Mouse (Mus musculus) left cerebral cortex, adult 2 months (tissue): ENCODE results near the gene Eid2b. TPM values are rescaled to one million over a fixed set of nuclear protein-coding genes. Genes with fewer than 3 reads are reported as not detected.

Source experiments
- DNase-seq, 2 experiments: peaks; one replicate each; pipeline ENCODE4 v3.0.0; 2021 to 2022; ENCODE audit warnings: low spot score in 2 of 2, mixed read lengths in 1 of 2; ENCODE audit errors: extremely low spot score in 1 of 2
- H3K27ac ChIP-seq: fragments of 200-600 bp; 2 replicates; pipeline ENCODE4 v1.8.1; 2022
- H3K4me3 ChIP-seq: fragments of 200-600 bp; 2 replicates; pipeline ENCODE4 v1.8.1; 2022
- CTCF ChIP-seq: fragments of 200-600 bp; IDR thresholded peaks from 2 replicates; pipeline ENCODE4 v1.8.1; 2022; ENCODE audit warnings: antibody characterized with exemption, mild to moderate bottlenecking, moderate library complexity
- intact Hi-C: fragments of 180-260 bp; cut with DNase I; formaldehyde crosslinking; loops from one replicate; pipeline ENCODE4 v1.15.1; 2025
- total RNA-seq, 2 experiments: library from RNA; stranded (reverse); gene quantifications; 2 replicates each; pipeline ENCODE4 v1.2.3; 2021

Gene Eid2b
- total RNA-seq, 2 experiments from 2014 or later: 32.3 to 33.4 TPM

DNA sequence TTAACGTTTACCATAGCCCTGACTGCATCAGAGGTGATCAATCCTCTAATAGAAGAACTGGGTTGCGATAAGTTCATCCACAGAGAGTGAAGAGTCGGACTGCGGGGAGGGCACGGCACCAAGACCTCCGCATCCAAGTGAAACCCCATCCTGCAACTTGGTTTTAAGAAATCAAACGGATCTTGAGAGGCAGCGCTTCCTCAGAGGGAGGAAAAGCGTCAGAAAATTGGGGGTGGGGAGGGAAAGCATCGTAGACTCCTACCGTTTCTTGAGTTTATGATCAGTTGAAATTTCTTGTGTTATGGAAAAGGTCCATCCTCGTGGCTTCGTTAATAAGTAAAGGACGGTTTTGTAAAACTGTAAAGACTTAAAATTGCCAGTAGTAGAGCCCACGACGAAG is 9.0 kb upstream of the Eid2b start:
- intact Hi-C loops: loop anchor here (5.0 kb wide), 1 partner anchor 61 kb away; no protein-coding TSS in a partner anchor
- peak overlapping the region; percentile 88 for H3K27ac ChIP-seq
- TF ChIP-seq CTCF: no peak
- peak overlapping the region; percentile 57 for H3K4me3 ChIP-seq
- no peak for DNase-seq

GRCm38 (mm10) chr7:28269355-28269754 is 8.2 kb upstream of the Eid2b start:
- DNase-seq: no peak
- Histone ChIP-seq H3K27ac (no peak overlapping the region), H3K4me3 (no peak overlapping the region)
- peak; percentile 21 for TF ChIP-seq CTCF
- intact Hi-C loops: loop anchor here (5.0 kb wide), 1 partner anchor 62 kb away; no protein-coding TSS in a partner anchor

GRCm38 (mm10) chr7:28271761-28272160 is 5.8 kb upstream of the Eid2b start:
- no peak for DNase-seq
- intact Hi-C loops: no loop called here
- TF ChIP-seq CTCF: peak; percentile 29
- no peak overlapping the region for H3K4me3 ChIP-seq
- no peak overlapping the region for H3K27ac ChIP-seq

DNA sequence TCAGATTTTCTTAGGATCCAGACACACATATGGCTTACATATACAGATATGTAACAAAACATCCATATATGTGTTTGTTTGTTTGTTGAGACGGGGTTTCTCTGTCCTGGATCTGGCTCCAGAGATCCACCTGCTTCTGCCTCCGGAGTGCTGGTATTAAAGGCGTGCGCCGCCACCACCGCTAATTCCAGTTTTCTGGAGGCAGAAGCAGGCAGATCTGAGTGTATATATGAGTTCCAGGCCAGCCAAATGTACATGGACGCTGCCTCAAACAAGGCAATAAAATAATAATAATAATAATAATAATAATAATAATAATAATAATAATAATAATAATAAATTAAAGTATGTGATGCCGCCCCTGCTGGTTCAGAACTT is 313 bp upstream of the Eid2b start:
- no peak overlapping the region for H3K4me3 ChIP-seq
- DNase-seq: no peak
- TF ChIP-seq CTCF: no peak
- intact Hi-C loops: loop anchor here (5.0 kb wide), 1 partner anchor 60 kb away; the partner anchor contains the start of gene Supt5
- no peak overlapping the region for H3K27ac ChIP-seq

DNA sequence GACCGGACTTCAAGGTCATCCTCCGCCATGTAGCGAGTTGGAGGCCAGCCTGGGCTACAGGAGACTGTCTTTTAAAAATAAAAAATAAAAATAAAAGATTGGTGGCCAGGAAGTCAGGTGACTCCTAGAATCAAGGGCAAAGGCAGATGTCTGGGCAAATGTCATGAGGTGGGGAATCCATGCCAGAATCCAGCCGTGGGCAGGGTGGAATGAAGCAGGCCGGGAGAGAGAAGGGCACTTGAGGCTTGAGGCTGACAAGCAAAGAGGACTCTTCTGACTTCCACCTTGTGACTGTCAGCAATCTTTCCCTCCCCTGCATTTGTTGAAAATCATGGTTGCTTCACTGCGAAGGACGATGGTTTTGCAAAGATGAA is 727 bp downstream of the Eid2b start:
- Histone ChIP-seq H3K4me3 (peak overlapping the region; percentile 76), H3K27ac (peak overlapping the region; percentile 92)
- no peak for TF ChIP-seq CTCF
- DNase-seq: no peak
- intact Hi-C loops: loop anchor here (5.0 kb wide), 1 partner anchor 59 kb away; the partner anchor contains the start of gene Supt5

DNA sequence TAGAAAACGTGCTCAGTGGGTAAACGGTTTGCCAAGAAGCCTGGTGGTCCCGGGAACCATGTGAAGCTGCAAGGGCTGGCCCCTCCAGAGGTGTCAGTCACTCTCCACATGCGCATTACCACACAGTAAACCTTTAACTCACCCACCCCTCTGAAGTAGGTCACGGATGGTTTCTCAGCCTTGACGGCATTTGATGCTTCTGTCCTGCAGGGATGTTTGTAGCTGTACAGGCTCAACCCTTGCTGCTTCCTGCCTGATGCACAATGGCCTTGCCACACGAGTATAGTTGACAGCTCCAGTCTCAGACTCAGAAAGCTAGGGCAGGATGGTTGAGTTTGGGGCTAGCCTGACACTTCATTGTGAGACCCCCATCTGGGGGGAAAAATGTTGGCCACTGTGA is 3.1 kb downstream of the Eid2b start:
- Histone ChIP-seq H3K27ac (no peak overlapping the region), H3K4me3 (no peak overlapping the region)
- intact Hi-C loops: no loop called here
- no peak for TF ChIP-seq CTCF
- no peak for DNase-seq

GRCm38 (mm10) chr7:28290165-28290564 is 12.6 kb downstream of the Eid2b start:
- intact Hi-C loops: no loop called here
- H3K27ac ChIP-seq: no peak overlapping the region
- H3K4me3 ChIP-seq: peak overlapping the region; percentile 11; the same call in 1 of the 2 replicates
- no peak for DNase-seq
- TF ChIP-seq CTCF: no peak

DNA sequence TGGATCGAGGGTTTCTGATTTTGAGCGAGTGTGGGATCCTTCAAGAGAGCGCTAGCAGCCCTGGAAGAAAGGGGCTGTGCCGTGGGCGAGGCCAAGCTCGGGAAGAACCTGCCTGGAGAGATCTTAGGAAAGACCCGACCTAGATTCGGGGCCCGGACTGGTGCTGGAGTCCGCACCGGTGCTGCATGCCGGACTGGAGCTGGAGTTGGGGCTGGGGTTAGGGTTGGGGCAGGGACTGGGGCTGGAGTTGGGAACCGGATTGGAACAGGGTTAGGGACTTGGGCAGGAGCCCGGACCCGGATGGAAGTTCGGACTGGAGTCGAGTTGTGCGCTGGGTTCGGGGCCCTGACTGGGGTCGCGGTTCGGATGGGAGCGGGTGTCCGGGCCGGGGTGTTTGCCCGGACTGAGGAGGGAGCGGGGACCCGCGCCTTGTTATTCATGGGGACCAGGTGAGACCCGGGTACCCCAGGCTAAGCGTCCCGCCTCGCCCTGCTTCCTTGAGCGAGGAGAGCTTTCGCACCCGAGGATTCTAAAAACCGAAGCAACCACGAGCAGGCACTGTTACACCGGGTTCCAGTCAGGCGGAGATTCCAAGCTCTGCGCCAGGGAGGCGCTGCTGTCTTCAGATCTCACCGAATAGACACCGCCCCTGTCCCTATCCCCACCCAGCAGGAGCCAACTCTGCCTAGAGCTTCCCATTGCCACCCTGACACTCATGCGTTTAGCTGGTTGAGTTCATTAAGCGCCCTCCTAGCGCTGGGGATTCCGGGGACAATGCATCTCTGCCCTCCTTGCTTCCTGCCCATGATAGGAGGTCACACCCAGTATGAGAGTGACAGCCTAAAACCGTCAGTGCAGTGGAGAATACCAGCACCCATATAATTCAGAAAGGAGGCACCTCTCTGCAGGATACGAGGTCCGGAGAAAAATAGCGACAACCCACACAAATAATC is 13.4 kb downstream of the Eid2b start, which contains the start of gene Selenov:
TSS of gene Selenov (minus strand) at position 549 of the 953 bp plus-strand sequence.
- peak; percentile 41 to 43 for DNase-seq
- peak within 1 kb of the TSS; percentile 30 for H3K4me3 ChIP-seq
- intact Hi-C loops: no loop called here
- peak; percentile 32 for TF ChIP-seq CTCF
- no peak within 1 kb of the TSS for H3K27ac ChIP-seq

GRCm38 (mm10) chr7:28294481-28294880 is 16.9 kb downstream of the Eid2b start:
- Histone ChIP-seq H3K27ac (no peak overlapping the region), H3K4me3 (peak overlapping the region; percentile 43)
- peak; percentile 73 to 74 for DNase-seq
- TF ChIP-seq CTCF: no peak
- intact Hi-C loops: no loop called here

- Histone ChIP-seq H3K4me3 (no peak overlapping the region), H3K27ac (no peak overlapping the region)
- peak; percentile 47 for TF ChIP-seq CTCF
- intact Hi-C loops: loop anchor here (2.0 kb wide), 1 partner anchor 150 kb away; no protein-coding TSS in a partner anchor
- DNase-seq: no peak
These were observed 21.5 kb downstream of the Eid2b start for GRCm38 (mm10) chr7:28298837-28299625.

- peak; percentile 44 for TF ChIP-seq CTCF
- peak in 1 of 2 experiments; percentile 48 for DNase-seq
- H3K4me3 ChIP-seq: no peak within 1 kb of the TSS
- intact Hi-C loops: no loop called here
- no peak within 1 kb of the TSS for H3K27ac ChIP-seq
These were observed 24.3 kb downstream of the Eid2b start, which contains the start of gene Dll3 for GRCm38 (mm10) chr7:28301616-28302433. Gene Dll3, minus strand, starts transcription at chr7:28302238.
